Mouse (Mus musculus) gastrocnemius, adult 8-10 months (tissue): ENCODE data around the gene Iqcc. TPM values are rescaled to one million over a fixed set of nuclear protein-coding genes. Genes with fewer than 3 reads are reported as not detected.

Source experiments
- DNase-seq, 2 experiments: peaks; one replicate each; pipeline ENCODE4 v3.0.0; 2022; ENCODE audit warnings: low spot score in 2 of 2
- total RNA-seq, 4 experiments: library from RNA; stranded (reverse); gene quantifications; 2 replicates each; pipeline ENCODE4 v1.2.4; 2022

The Iqcc gene
- total RNA-seq: 10 to 100 TPM in 1 of 4 experiments, 1 to 10 TPM in 3; 7.3 to 11.4 (median 8.7) TPM

GRCm38 (mm10) chr4:129618786-129619691 lies at the start of gene Iqcc:
TSS of gene Iqcc (minus strand) at chr4:129619099.
- peak; percentile 94 to 96 for DNase-seq

DNA sequence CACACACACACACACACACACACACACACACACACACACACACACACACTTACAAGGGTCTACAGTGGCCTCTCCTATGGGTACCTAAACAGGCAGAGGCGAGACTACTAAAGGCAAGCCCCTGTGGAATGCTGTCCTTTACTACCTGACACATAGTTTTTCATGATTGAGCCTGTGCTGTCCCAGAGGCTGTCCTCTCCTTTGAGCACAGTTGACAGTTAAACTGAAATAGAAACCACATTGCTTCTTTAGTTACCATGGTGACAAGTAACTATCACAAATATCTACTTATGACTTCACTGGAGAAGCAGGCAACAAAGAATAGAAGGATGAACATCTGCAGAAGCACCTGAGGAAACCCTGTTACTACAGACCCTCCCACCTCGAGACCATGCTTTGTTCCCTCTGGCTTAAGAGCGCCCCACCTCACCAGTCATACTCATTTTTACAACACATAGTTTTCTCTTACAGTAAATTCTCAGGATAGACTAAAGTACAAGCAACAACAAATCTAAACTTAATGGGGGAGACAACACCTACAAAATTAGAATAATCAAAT lies 43.4 kb upstream of the Iqcc start:
- no peak for DNase-seq

DNA sequence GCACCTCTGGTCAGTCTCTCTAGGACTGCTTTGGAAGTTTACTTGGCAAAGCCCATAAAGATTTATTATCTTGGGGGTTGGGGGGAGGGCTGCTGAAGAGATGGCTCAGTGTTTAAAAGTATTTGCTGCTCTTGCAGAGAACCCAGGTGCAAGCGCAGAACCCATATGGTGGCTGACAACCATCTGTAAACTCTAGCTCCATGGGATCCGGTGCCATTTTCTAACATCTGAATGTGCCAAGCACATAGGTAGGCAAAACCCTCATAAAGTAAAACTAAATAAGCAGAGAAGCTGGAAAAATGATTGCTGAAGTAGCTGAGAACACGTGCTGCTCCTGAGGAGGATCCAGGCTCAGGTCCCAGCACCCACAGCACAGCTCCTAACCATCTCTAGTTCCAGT lies 42.7 kb upstream of the Iqcc start:
- DNase-seq: no peak

DNA sequence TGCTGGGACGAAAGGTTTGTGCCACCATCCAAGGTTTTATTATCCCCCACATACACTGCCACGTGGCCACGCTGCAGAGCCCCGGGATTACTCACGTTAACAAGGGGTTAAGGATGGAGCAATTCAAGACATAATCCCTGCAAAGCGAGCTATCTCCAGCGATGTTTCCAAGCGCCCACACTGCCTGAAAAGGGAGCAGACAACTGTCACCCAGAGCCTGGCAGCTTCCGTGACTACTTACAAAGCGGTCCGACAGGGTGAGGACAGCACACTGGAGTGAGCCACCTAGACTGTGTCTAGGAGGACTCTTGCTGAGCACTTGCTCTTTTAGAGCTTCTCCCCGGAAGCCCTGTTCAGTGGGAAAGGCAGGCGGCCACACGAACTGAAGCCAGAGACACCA lies 35.9 kb upstream of the Iqcc start:
- DNase-seq: no peak

GRCm38 (mm10) chr4:129650359-129650758 lies 31.5 kb upstream of the Iqcc start:
- DNase-seq: no peak

GRCm38 (mm10) chr4:129648656-129649055 lies 29.8 kb upstream of the Iqcc start:
- no peak for DNase-seq

DNA sequence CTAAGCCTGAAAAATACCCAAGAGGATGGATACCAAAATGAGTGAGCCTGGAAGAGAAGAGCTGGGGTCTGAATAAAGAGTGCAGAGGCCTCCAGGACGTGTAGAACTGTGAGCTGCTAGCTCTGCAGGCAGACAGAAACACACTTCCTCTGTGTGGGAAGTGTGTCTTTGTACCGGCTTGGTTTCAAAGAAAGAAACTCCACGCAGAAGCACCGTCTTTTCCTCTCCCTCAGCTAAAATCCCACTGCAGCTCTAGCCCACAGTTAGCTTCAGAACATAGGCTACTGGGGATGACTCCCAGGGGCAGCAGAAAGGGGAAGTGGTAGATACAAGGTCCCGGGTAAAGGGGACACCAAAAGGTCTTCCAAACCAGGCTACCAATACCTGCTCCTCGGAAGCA lies 26.3 kb upstream of the Iqcc start:
- DNase-seq: no peak

DNA sequence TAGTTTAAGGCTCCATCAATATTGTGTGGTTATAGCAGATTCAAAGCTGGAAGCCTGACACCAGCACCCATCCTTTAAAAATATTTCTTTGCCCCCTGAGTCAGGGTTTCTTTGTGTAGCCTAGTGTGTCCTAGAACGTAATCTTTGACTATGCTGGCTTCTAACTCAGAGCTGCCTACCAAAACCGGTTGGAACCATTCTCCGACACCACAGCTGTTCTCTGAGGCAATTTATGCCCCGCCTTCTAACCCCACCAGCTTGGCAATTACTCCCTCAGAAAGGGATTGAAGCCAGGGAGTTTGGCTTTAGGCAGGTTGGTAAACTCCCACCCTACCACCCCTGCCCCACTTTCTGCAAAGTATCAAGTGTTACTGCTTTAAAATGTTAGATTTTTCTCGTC lies 22.9 kb upstream of the Iqcc start:
- no peak for DNase-seq

DNA sequence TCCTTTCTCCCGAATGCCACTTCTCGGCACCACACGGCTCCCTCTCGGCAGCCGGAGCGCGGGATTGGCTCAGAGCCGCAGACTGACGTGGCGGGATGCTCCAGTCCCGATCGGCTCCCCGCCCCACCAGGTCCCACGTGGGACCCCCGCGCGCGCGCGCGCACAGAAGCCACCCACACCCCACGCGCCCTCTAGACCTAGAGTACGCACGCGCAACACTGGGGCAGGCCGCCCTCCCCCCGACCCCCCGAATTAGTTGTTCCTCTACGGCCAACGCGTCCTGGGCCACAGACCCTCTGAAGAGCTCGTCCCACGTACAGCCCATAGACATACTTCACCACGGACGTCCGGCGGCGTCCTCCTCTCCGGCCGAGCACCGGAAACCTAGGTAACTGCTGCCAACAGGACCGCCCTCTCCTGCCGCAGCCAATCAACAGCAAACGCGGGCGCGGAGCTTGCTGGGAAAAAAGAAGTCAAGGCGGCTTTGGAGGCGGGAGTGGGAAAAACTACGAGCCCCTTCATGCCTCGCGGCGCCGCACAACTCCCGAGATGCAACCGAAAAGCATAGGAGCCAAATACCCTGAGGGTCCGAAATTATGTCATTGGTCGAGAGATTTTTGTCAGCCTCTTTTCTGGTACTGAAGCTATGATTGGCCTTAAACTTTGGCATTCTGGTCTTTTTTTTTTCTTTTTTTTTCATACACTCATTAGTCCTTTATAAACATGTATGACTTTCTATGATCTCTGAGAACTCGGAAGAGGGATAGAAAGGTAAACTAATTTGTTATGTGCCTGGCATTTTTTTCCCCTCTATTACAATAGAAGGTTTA lies 22.0 kb upstream of the Iqcc start, which contains the start of gene Txlna:
Txlna (minus strand) TSS at position 428 of the 830 bp plus-strand sequence.
- DNase-seq: peak; percentile 95 to 96

- DNase-seq: no peak
These were observed 21.3 kb upstream of the Iqcc start for GRCm38 (mm10) chr4:129640101-129640637.

DNA sequence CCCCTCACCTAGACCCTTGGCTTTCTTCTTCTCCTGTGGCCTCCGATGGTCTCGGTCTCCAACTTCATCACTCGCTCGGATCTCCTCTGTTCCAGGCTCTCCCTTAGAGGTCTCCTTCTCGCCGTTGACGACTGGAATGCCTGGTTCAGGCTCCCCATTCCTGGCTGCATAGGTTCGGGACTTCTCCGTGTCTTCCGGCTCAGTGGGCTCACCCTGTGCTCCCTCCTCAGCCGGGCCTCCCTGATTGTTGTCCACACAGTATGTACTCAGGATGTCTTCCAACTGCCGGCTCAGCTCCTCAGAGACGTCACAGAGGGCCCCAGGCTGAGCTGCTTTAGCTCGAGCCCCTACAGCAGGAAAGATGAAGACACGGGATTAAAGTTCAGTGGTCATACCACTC lies 20.3 kb upstream of the Iqcc start:
- DNase-seq: no peak

GRCm38 (mm10) chr4:129633852-129634251 lies 15.0 kb upstream of the Iqcc start:
- DNase-seq: no peak

- no peak for DNase-seq
These were observed 13.0 kb upstream of the Iqcc start for GRCm38 (mm10) chr4:129631867-129632266.

GRCm38 (mm10) chr4:129630944-129631343 lies 12.0 kb upstream of the Iqcc start:
- DNase-seq: no peak

DNA sequence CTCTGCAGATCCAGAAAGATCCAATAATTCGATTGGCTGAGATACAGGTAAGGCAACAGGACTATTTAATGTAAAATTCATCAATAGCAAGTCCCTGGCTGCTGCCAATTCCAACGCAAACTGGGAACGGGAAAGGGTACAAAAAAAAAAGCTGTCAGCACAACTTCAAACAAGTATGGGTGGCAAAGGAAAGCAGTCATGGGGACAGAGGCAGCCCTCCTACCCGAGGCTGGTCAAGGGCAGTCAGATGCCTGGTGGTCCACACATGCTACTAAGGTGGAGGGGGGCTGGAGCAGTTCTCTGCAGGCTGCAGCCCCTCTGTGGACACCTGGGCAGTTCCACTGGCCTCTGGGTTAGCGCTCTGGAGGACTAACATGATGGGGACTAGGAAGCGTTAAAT lies 7.1 kb upstream of the Iqcc start:
- no peak for DNase-seq

DNA sequence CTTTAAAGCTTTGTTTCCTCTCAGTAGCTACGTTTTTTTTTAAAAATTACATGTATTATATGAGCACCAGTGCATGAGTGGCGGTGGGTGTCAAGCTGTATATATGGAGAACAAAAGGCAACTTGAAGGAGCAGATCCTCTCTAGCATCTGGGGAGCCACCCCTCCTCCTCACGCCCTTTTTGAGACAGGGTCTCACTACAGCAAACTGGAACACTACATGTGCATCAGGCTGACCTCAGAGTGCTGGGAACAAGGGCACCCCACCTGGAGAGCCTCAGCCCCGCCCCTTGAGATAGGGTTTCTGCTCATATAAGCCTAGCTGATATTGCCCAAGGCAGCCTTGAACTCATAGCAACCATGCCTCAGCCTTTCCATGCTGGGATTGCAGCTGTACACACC lies 6.6 kb upstream of the Iqcc start:
- DNase-seq: no peak

DNA sequence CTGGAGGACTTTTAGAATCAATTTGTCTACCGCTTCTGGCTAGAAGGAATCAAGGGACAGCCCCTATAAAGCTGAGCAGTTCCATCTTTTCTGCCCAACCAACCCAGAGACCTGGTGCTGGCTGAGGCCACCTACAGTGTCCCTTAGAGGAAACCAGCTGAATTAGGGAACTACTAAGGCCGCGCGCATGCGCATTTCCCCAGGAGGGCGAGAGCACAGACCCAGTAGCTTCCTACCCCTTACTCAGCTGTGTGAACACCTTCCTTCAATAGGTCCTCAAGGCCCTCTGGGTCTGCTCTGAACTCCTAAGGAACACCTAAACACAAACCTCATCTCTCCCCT lies 6.1 kb upstream of the Iqcc start:
- peak in 1 of 2 experiments; percentile 22 for DNase-seq

DNA sequence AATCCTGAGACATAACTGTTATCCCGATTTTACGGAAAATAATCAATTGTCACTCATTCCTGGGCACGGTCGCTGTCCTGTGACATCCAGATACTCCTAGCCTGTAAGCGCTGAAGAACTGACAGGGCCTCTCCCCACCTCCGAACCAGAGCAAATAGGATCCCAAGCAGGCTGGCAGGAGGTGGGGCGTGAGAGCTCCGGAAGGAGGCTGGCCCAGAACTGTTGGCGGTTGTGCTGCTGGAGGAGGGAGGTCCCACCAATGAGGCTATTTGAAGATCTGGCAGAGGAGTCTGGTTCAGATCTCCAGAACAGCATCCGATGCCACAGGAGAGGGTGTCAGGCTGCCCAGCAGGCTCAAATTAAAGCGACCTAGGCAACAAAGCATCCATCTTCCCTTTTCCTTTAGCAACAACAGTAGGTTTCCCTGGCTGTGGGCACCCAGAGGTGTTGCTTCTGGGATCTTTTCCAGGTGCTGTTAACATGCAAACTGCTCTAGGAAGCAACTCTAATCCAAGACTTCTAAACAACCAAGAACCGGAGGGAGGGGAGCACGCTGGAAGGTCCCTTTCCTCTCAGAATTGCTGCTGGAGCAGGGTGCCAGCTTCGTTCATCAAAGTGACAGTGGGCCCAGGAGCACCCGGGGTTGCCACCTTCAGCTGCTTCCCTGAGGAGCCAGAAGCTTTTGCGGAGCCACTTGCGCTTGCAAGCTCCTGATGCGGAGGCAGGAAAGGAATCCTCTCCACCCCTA lies 5.6 kb upstream of the Iqcc start:
- peak; percentile 77 to 84 for DNase-seq

GRCm38 (mm10) chr4:129623681-129624091 lies 4.8 kb upstream of the Iqcc start, which contains the start of gene Ccdc28b:
TSS of gene Ccdc28b (minus strand) at chr4:129623947.
- peak in 1 of 2 experiments; percentile 32 for DNase-seq

- no peak for DNase-seq
These were observed 4.1 kb upstream of the Iqcc start for GRCm38 (mm10) chr4:129622803-129623535.
